Mouse (Mus musculus): Measurements from ENCODE around the gene Zdhhc6.

GRCm38 (mm10) chr19:55332641-55333268 is 16.9 kb upstream of the Zdhhc6 start:
- TF ChIP-seq CTCF (IDR thresholded peaks at IDR 0.05; ENCODE audit: insufficient read depth, low read depth, low read length) = no peak
- TF ChIP-seq POLR2A (IDR thresholded peaks at IDR 0.05; ENCODE audit: insufficient read depth, low read depth, low read length) = no peak

Measured in olfactory bulb, adult 2 months (tissue).